Mouse (Mus musculus): Measurements from ENCODE around the gene Sh3kbp1. TPM values are rescaled to one million over a fixed set of nuclear protein-coding genes. Genes with fewer than 3 reads are reported as not detected.

Sh3kbp1 gene
- polyA plus RNA-seq, 1 experiment from 2014 or later = 132 TPM

- no peak overlapping the region for H3K27ac ChIP-seq (replicated peaks in 1 of 2; ENCODE audit: control insufficient read depth in 1 of 2, insufficient read depth in 1 of 2, low read depth in 2 of 2, low read length in 2 of 2)
- no peaks in the 10 kb centered on the region for H3K27me3 ChIP-seq (ENCODE audit: control insufficient read depth, insufficient read depth, low read length)
- no peak overlapping the region for H3K9ac ChIP-seq (ENCODE audit: low read length)
- WGBS = 77% methylated on average over 5 of the region's 5 CpGs
- H3K4me3 ChIP-seq (ENCODE audit: control insufficient read depth in 1 of 2, insufficient read depth in 1 of 2, low read depth in 1 of 2, low read length in 2 of 2) = no peak overlapping the region
- no peaks in the 10 kb centered on the region; a peak in 1 of 4 replicates for H3K4me1 ChIP-seq (ENCODE audit: control insufficient read depth in 2 of 2, insufficient read depth in 2 of 2, low read length in 2 of 2)
- H3K36me3 ChIP-seq (ENCODE audit: control insufficient read depth, insufficient read depth, low read length) = no peaks in the 10 kb centered on the region
- H3K4me2 ChIP-seq (ENCODE audit: low read length) = no peak overlapping the region
- no peak for ATAC-seq (ENCODE audit: insufficient number of reproducible peaks, insufficient read depth, low FRiP score, low read depth)
- no peaks in the 10 kb centered on the region for H3K9me3 ChIP-seq (ENCODE audit: control insufficient read depth, low read length)
These were observed 51.3 kb downstream of the Sh3kbp1 start for GRCm38 (mm10) chrX:159678320-159678835.

- Histone ChIP-seq H3K9me3 (ENCODE audit: control insufficient read depth, low read length) (no peaks in the 10 kb centered on the region), H3K4me1 (ENCODE audit: control insufficient read depth in 2 of 2, insufficient read depth in 2 of 2, low read length in 2 of 2) (no peaks in the 10 kb centered on the region), H3K9ac (ENCODE audit: low read length) (no peak overlapping the region), H3K36me3 (ENCODE audit: control insufficient read depth, insufficient read depth, low read length) (no peaks in the 10 kb centered on the region), H3K4me3 (ENCODE audit: control insufficient read depth in 1 of 2, insufficient read depth in 1 of 2, low read depth in 1 of 2, low read length in 2 of 2) (no peak overlapping the region), H3K4me2 (ENCODE audit: low read length) (no peak overlapping the region), H3K27ac (replicated peaks in 1 of 2; ENCODE audit: control insufficient read depth in 1 of 2, insufficient read depth in 1 of 2, low read depth in 2 of 2, low read length in 2 of 2) (no peak overlapping the region), H3K27me3 (ENCODE audit: control insufficient read depth, insufficient read depth, low read length) (no peaks in the 10 kb centered on the region)
- ATAC-seq (ENCODE audit: insufficient number of reproducible peaks, insufficient read depth, low FRiP score, low read depth) = no peak
- WGBS = 59% methylated on average over 1 of the region's 1 CpGs
These were observed 58.4 kb downstream of the Sh3kbp1 start for GRCm38 (mm10) chrX:159685521-159685920.

GRCm38 (mm10) chrX:159686850-159687249 is 59.8 kb downstream of the Sh3kbp1 start:
- WGBS = 69% methylated on average over 4 of the region's 4 CpGs
- no peaks in the 10 kb centered on the region for H3K36me3 ChIP-seq (ENCODE audit: control insufficient read depth, insufficient read depth, low read length)
- H3K4me1 ChIP-seq (ENCODE audit: control insufficient read depth in 2 of 2, insufficient read depth in 2 of 2, low read length in 2 of 2) = no peaks in the 10 kb centered on the region
- no peak for ATAC-seq (ENCODE audit: insufficient number of reproducible peaks, insufficient read depth, low FRiP score, low read depth)
- no peak overlapping the region for H3K9ac ChIP-seq (ENCODE audit: low read length)
- H3K27ac ChIP-seq (replicated peaks in 1 of 2; ENCODE audit: control insufficient read depth in 1 of 2, insufficient read depth in 1 of 2, low read depth in 2 of 2, low read length in 2 of 2) = no peak overlapping the region
- no peak overlapping the region for H3K4me2 ChIP-seq (ENCODE audit: low read length)
- H3K27me3 ChIP-seq (ENCODE audit: control insufficient read depth, insufficient read depth, low read length) = no peaks in the 10 kb centered on the region
- H3K9me3 ChIP-seq (ENCODE audit: control insufficient read depth, low read length) = no peaks in the 10 kb centered on the region
- no peak overlapping the region for H3K4me3 ChIP-seq (ENCODE audit: control insufficient read depth in 1 of 2, insufficient read depth in 1 of 2, low read depth in 1 of 2, low read length in 2 of 2)

GRCm38 (mm10) chrX:159688698-159689097 is 61.6 kb downstream of the Sh3kbp1 start:
- WGBS = 86% methylated on average over 5 of the region's 5 CpGs
- Histone ChIP-seq H3K9ac (ENCODE audit: low read length) (no peak overlapping the region), H3K9me3 (ENCODE audit: control insufficient read depth, low read length) (no peaks in the 10 kb centered on the region), H3K4me1 (ENCODE audit: control insufficient read depth in 2 of 2, insufficient read depth in 2 of 2, low read length in 2 of 2) (no peaks in the 10 kb centered on the region), H3K36me3 (ENCODE audit: control insufficient read depth, insufficient read depth, low read length) (no peaks in the 10 kb centered on the region), H3K4me2 (ENCODE audit: low read length) (no peak overlapping the region), H3K4me3 (ENCODE audit: control insufficient read depth in 1 of 2, insufficient read depth in 1 of 2, low read depth in 1 of 2, low read length in 2 of 2) (no peak overlapping the region), H3K27me3 (ENCODE audit: control insufficient read depth, insufficient read depth, low read length) (no peaks in the 10 kb centered on the region), H3K27ac (replicated peaks in 1 of 2; ENCODE audit: control insufficient read depth in 1 of 2, insufficient read depth in 1 of 2, low read depth in 2 of 2, low read length in 2 of 2) (no peak overlapping the region)
- ATAC-seq (ENCODE audit: insufficient number of reproducible peaks, insufficient read depth, low FRiP score, low read depth) = no peak

GRCm38 (mm10) chrX:159689785-159690416 is 62.8 kb downstream of the Sh3kbp1 start:
- Histone ChIP-seq H3K4me1 (ENCODE audit: control insufficient read depth in 2 of 2, insufficient read depth in 2 of 2, low read length in 2 of 2) (no peaks in the 10 kb centered on the region), H3K27ac (replicated peaks in 1 of 2; ENCODE audit: control insufficient read depth in 1 of 2, insufficient read depth in 1 of 2, low read depth in 2 of 2, low read length in 2 of 2) (no peak overlapping the region), H3K4me2 (ENCODE audit: low read length) (no peak overlapping the region), H3K9ac (ENCODE audit: low read length) (no peak overlapping the region), H3K9me3 (ENCODE audit: control insufficient read depth, low read length) (no peaks in the 10 kb centered on the region), H3K4me3 (ENCODE audit: control insufficient read depth in 1 of 2, insufficient read depth in 1 of 2, low read depth in 1 of 2, low read length in 2 of 2) (no peak overlapping the region), H3K27me3 (ENCODE audit: control insufficient read depth, insufficient read depth, low read length) (no peaks in the 10 kb centered on the region), H3K36me3 (ENCODE audit: control insufficient read depth, insufficient read depth, low read length) (no peaks in the 10 kb centered on the region)
- no peak for ATAC-seq (ENCODE audit: insufficient number of reproducible peaks, insufficient read depth, low FRiP score, low read depth)
- 59% methylated on average over 10 of the region's 10 CpGs for WGBS

- no peak for ATAC-seq (ENCODE audit: insufficient number of reproducible peaks, insufficient read depth, low FRiP score, low read depth)
- Histone ChIP-seq H3K4me3 (ENCODE audit: control insufficient read depth in 1 of 2, insufficient read depth in 1 of 2, low read depth in 1 of 2, low read length in 2 of 2) (no peak overlapping the region), H3K9ac (ENCODE audit: low read length) (no peak overlapping the region), H3K4me1 (ENCODE audit: control insufficient read depth in 2 of 2, insufficient read depth in 2 of 2, low read length in 2 of 2) (no peaks in the 10 kb centered on the region), H3K9me3 (ENCODE audit: control insufficient read depth, low read length) (no peaks in the 10 kb centered on the region), H3K27ac (replicated peaks in 1 of 2; ENCODE audit: control insufficient read depth in 1 of 2, insufficient read depth in 1 of 2, low read depth in 2 of 2, low read length in 2 of 2) (no peak overlapping the region), H3K27me3 (ENCODE audit: control insufficient read depth, insufficient read depth, low read length) (no peaks in the 10 kb centered on the region), H3K4me2 (ENCODE audit: low read length) (no peak overlapping the region), H3K36me3 (ENCODE audit: control insufficient read depth, insufficient read depth, low read length) (no peaks in the 10 kb centered on the region)
- WGBS = 58% methylated on average over 5 of the region's 5 CpGs
These were observed 66.1 kb downstream of the Sh3kbp1 start for GRCm38 (mm10) chrX:159693126-159693525.

GRCm38 (mm10) chrX:159696545-159696944 is 69.5 kb downstream of the Sh3kbp1 start:
- Histone ChIP-seq H3K4me3 (ENCODE audit: control insufficient read depth in 1 of 2, insufficient read depth in 1 of 2, low read depth in 1 of 2, low read length in 2 of 2) (no peak overlapping the region), H3K36me3 (ENCODE audit: control insufficient read depth, insufficient read depth, low read length) (no peaks in the 10 kb centered on the region), H3K4me2 (ENCODE audit: low read length) (no peak overlapping the region), H3K27ac (replicated peaks in 1 of 2; ENCODE audit: control insufficient read depth in 1 of 2, insufficient read depth in 1 of 2, low read depth in 2 of 2, low read length in 2 of 2) (no peak overlapping the region), H3K9ac (ENCODE audit: low read length) (no peak overlapping the region), H3K9me3 (ENCODE audit: control insufficient read depth, low read length) (no peaks in the 10 kb centered on the region), H3K4me1 (ENCODE audit: control insufficient read depth in 2 of 2, insufficient read depth in 2 of 2, low read length in 2 of 2) (no peaks in the 10 kb centered on the region), H3K27me3 (ENCODE audit: control insufficient read depth, insufficient read depth, low read length) (no peaks in the 10 kb centered on the region)
- WGBS = 29% methylated on average over 2 of the region's 2 CpGs
- no peak for ATAC-seq (ENCODE audit: insufficient number of reproducible peaks, insufficient read depth, low FRiP score, low read depth)

GRCm38 (mm10) chrX:159697030-159697454 is 70.0 kb downstream of the Sh3kbp1 start:
- H3K4me3 ChIP-seq (ENCODE audit: control insufficient read depth in 1 of 2, insufficient read depth in 1 of 2, low read depth in 1 of 2, low read length in 2 of 2) = no peak overlapping the region
- H3K9ac ChIP-seq (ENCODE audit: low read length) = no peak overlapping the region
- WGBS = 27% methylated on average over 4 of the region's 4 CpGs
- no peak for ATAC-seq (ENCODE audit: insufficient number of reproducible peaks, insufficient read depth, low FRiP score, low read depth)
- H3K27ac ChIP-seq (replicated peaks in 1 of 2; ENCODE audit: control insufficient read depth in 1 of 2, insufficient read depth in 1 of 2, low read depth in 2 of 2, low read length in 2 of 2) = no peak overlapping the region
- no peaks in the 10 kb centered on the region for H3K36me3 ChIP-seq (ENCODE audit: control insufficient read depth, insufficient read depth, low read length)
- no peak overlapping the region for H3K4me2 ChIP-seq (ENCODE audit: low read length)
- H3K9me3 ChIP-seq (ENCODE audit: control insufficient read depth, low read length) = no peaks in the 10 kb centered on the region
- no peaks in the 10 kb centered on the region for H3K4me1 ChIP-seq (ENCODE audit: control insufficient read depth in 2 of 2, insufficient read depth in 2 of 2, low read length in 2 of 2)
- H3K27me3 ChIP-seq (ENCODE audit: control insufficient read depth, insufficient read depth, low read length) = no peaks in the 10 kb centered on the region

Measured in heart, embryonic 14.5 days (tissue).